Mouse (Mus musculus): ENCODE data around the gene Nr6a1. TPM values are rescaled to one million over a fixed set of nuclear protein-coding genes. Genes with fewer than 3 reads are reported as not detected.

Nr6a1 gene
- polyA plus RNA-seq, 1 experiment from 2014 or later: 1.2 TPM

Small RNA genes within 50 kb of the gene (microRNA-seq; reads per million reads assigned to microRNA genes)
- gene Mir181a-2 (220 reads per million, percentile 62 among the genes with 10 or more reads in this experiment), gene Mir181b-2 (1,455 reads per million, percentile 82 among the genes with 10 or more reads in this experiment)

Other genes with a start within 250 kb of the Nr6a1 start
- not detected in 2 replicates for gene Nr5a1, start 213.1 kb downstream of the Nr6a1 start, polyA plus RNA-seq (2016; fragmentation: Nextera tagmentation; extraction: Ambion mirVana)
- 6.8 and 8.4 TPM in 2 replicates for gene Olfml2a, start 4.3 kb upstream of the Nr6a1 start, polyA plus RNA-seq (2016; fragmentation: Nextera tagmentation; extraction: Ambion mirVana)
- gene Wdr38, start 69.8 kb upstream of the Nr6a1 start, polyA plus RNA-seq (2016; fragmentation: Nextera tagmentation; extraction: Ambion mirVana): 0.91 and 1.0 TPM in 2 replicates
- 81.7 and 82.3 TPM in 2 replicates for gene Arpc5l, start 77.7 kb upstream of the Nr6a1 start, polyA plus RNA-seq (2016; fragmentation: Nextera tagmentation; extraction: Ambion mirVana)
- 733 and 779 TPM in 2 replicates for gene Rpl35, start 77.9 kb upstream of the Nr6a1 start, polyA plus RNA-seq (2016; fragmentation: Nextera tagmentation; extraction: Ambion mirVana)
- gene Golga1, start 137.9 kb upstream of the Nr6a1 start, polyA plus RNA-seq (2016; fragmentation: Nextera tagmentation; extraction: Ambion mirVana): 22.0 and 23.3 TPM in 2 replicates

All from heart, embryonic 12.5 days (tissue).